Mouse (Mus musculus) CH12.LX (cell line): ENCODE results near the gene Lmo7. TPM values are rescaled to one million over a fixed set of nuclear protein-coding genes. Genes with fewer than 3 reads are reported as not detected.

ENCODE experiments used
- DNase-seq: peaks from one replicate; pipeline ENCODE4 v3.0.0-alpha.2; 2013; ENCODE audit errors: extremely low read depth
- H3K27ac ChIP-seq: 2 replicates; pipeline ENCODE4 v1.5.1; 2012; ENCODE audit warnings: low read depth, mild to moderate bottlenecking, control low read depth, moderate library complexity; ENCODE audit not compliant: insufficient read depth
- H3K27me3 ChIP-seq: replicated peaks from 2 replicates; pipeline ENCODE3; 2012; ENCODE audit warnings: inconsistent platforms
- H3K36me3 ChIP-seq, 2 experiments: replicated peaks in 1 of 2; 2 replicates each; pipeline versions ENCODE3 to v1.6.1; 2012; ENCODE audit warnings: inconsistent platforms in 1 of 2, low read length in 1 of 2, mild to moderate bottlenecking in 1 of 2, mixed read lengths in 1 of 2, moderate library complexity in 1 of 2; ENCODE audit not compliant: control insufficient read depth in 1 of 2, insufficient read depth in 1 of 2
- H3K4me1 ChIP-seq, 2 experiments: 2 replicates each; pipeline ENCODE4 v1.6.1; 2012; ENCODE audit warnings: inconsistent platforms in 1 of 2, moderate library complexity in 1 of 2; ENCODE audit not compliant: insufficient read depth in 2 of 2, control insufficient read depth in 1 of 2
- H3K4me2 ChIP-seq: 2 replicates; pipeline ENCODE4 v1.6.1; 2012; ENCODE audit warnings: low read depth, mild to moderate bottlenecking, control low read depth; ENCODE audit not compliant: poor library complexity, insufficient read depth, severe bottlenecking
- H3K4me3 ChIP-seq, 3 experiments: fragments of 150-350 bp in 1 of 3; sonication (generic) in 1 of 3; replicated peaks in 1 of 3; 2 replicates each; pipeline versions ENCODE3 to v1.5.1; 2011 to 2012; ENCODE audit warnings: low read depth in 2 of 3, low read length in 2 of 3, mild to moderate bottlenecking in 2 of 3, moderate library complexity in 2 of 3, control low read depth in 1 of 3, improper control_type of control experiment in 1 of 3, inconsistent platforms in 1 of 3, mixed read lengths in 1 of 3; ENCODE audit not compliant: poor library complexity in 1 of 3
- H3K79me2 ChIP-seq: replicated peaks from 2 replicates; pipeline ENCODE4 v1.6.1; 2012; ENCODE audit warnings: mild to moderate bottlenecking, moderate library complexity; ENCODE audit not compliant: control insufficient read depth, poor library complexity, insufficient read depth, severe bottlenecking; ENCODE audit errors: extremely low read depth
- H3K9ac ChIP-seq: 2 replicates; pipeline ENCODE4 v1.6.1; 2012; ENCODE audit warnings: low read depth, mild to moderate bottlenecking, control low read depth, moderate library complexity; ENCODE audit not compliant: insufficient read depth
- H3K9me3 ChIP-seq: replicated peaks from 2 replicates; pipeline ENCODE3; 2012; ENCODE audit warnings: low read length, inconsistent platforms, mixed read lengths
- BHLHE40 ChIP-seq: IDR thresholded peaks from 2 replicates; pipeline ENCODE4 v1.6.1; 2011; ENCODE audit warnings: mild to moderate bottlenecking, low read depth, low read length, improper control_type of control experiment
- CTCF ChIP-seq, 2 experiments: IDR thresholded peaks in 1 of 2; conservative IDR thresholded peaks in 1 of 2; 2 replicates each; pipeline ENCODE4 v1.5.1; 2011 to 2012; ENCODE audit warnings: low read depth in 2 of 2, low read length in 2 of 2, improper control_type of control experiment in 1 of 2, inconsistent platforms in 1 of 2, mild to moderate bottlenecking in 1 of 2, moderate library complexity in 1 of 2
- ELF1 ChIP-seq: IDR thresholded peaks from 2 replicates; pipeline ENCODE4 v1.6.1; 2014; ENCODE audit warnings: low read depth, mild to moderate bottlenecking, inconsistent platforms, low read length, improper control_type of control experiment
- HCFC1 ChIP-seq: IDR thresholded peaks from 2 replicates; pipeline ENCODE4 v1.6.1; 2012; ENCODE audit warnings: low read depth, mild to moderate bottlenecking, inconsistent platforms, low read length, improper control_type of control experiment
- IRF4 ChIP-seq: IDR thresholded peaks from 2 replicates; pipeline ENCODE4 v1.6.1; 2014; ENCODE audit warnings: low read depth, mild to moderate bottlenecking, inconsistent platforms, low read length, improper control_type of control experiment
- JUND ChIP-seq: conservative IDR thresholded peaks from 2 replicates; pipeline ENCODE4 v1.6.1; 2011; ENCODE audit warnings: low read depth, low read length, improper control_type of control experiment
- KAT2A ChIP-seq: IDR thresholded peaks from 2 replicates; pipeline ENCODE4 v1.6.1; 2012; ENCODE audit warnings: low read length, improper control_type of control experiment, inconsistent platforms; ENCODE audit not compliant: insufficient replicate concordance
- MAFK ChIP-seq: IDR thresholded peaks from 2 replicates; pipeline ENCODE4 v1.6.1; 2011; ENCODE audit warnings: low read length, improper control_type of control experiment; ENCODE audit not compliant: insufficient replicate concordance
- MAX ChIP-seq: IDR thresholded peaks from 2 replicates; pipeline ENCODE4 v1.6.1; 2011; ENCODE audit warnings: low read length, improper control_type of control experiment
- MAZ ChIP-seq: IDR thresholded peaks from 2 replicates; pipeline ENCODE4 v1.6.1; 2012; ENCODE audit warnings: low read depth, mild to moderate bottlenecking, inconsistent platforms, low read length, improper control_type of control experiment, moderate library complexity
- MEF2A ChIP-seq: IDR thresholded peaks from 2 replicates; pipeline ENCODE4 v1.6.1; 2014; ENCODE audit warnings: low read depth, mild to moderate bottlenecking, inconsistent platforms, low read length, improper control_type of control experiment, borderline replicate concordance
- MXI1 ChIP-seq: IDR thresholded peaks from 2 replicates; pipeline ENCODE4 v1.6.1; 2011; ENCODE audit warnings: mild to moderate bottlenecking, low read depth, low read length, improper control_type of control experiment
- NELFE ChIP-seq: IDR thresholded peaks from 2 replicates; pipeline ENCODE4 v1.6.1; 2011; ENCODE audit warnings: low read depth, low read length, improper control_type of control experiment
- POLR2A ChIP-seq: IDR thresholded peaks from 2 replicates; pipeline ENCODE4 v1.6.1; 2011; ENCODE audit warnings: low read depth, mild to moderate bottlenecking, improper control_type of control experiment, low read length
- POLR2AphosphoS2 ChIP-seq: IDR thresholded peaks from 2 replicates; pipeline ENCODE4 v1.6.1; 2011; ENCODE audit warnings: low read depth, low read length, improper control_type of control experiment
- RAD21 ChIP-seq: IDR thresholded peaks from 2 replicates; pipeline ENCODE4 v1.6.1; 2011; ENCODE audit warnings: low read depth, mild to moderate bottlenecking, low read length, improper control_type of control experiment, moderate library complexity
- SIN3A ChIP-seq: IDR thresholded peaks from 2 replicates; pipeline ENCODE4 v1.6.1; 2012; ENCODE audit warnings: low read length, improper control_type of control experiment, inconsistent platforms
- SMC3 ChIP-seq: IDR thresholded peaks from 2 replicates; pipeline ENCODE4 v1.6.1; 2011; ENCODE audit warnings: low read depth, low read length, improper control_type of control experiment
- TBP ChIP-seq: conservative IDR thresholded peaks from 2 replicates; pipeline ENCODE4 v1.6.1; 2011; ENCODE audit warnings: low read depth, low read length, improper control_type of control experiment
- TCF12 ChIP-seq: IDR thresholded peaks from 2 replicates; pipeline ENCODE4 v1.6.1; 2014; ENCODE audit warnings: low read depth, mild to moderate bottlenecking, inconsistent platforms, low read length, improper control_type of control experiment
- UBTF ChIP-seq: IDR thresholded peaks from 2 replicates; pipeline ENCODE4 v1.6.1; 2012; ENCODE audit warnings: low read depth, mild to moderate bottlenecking, inconsistent platforms, low read length, improper control_type of control experiment, moderate library complexity
- ZNF384 ChIP-seq: IDR thresholded peaks from 2 replicates; pipeline ENCODE4 v1.6.1; 2012; ENCODE audit warnings: low read depth, low read length, improper control_type of control experiment, inconsistent platforms
- dilution Hi-C: fragments of 300-500 bp; cut with MboI; formaldehyde crosslinking; loops from 2 replicates; pipeline ENCODE4 v1.14.3; 2020; ENCODE audit warnings: low sequenced_read_pairs; ENCODE audit not compliant: extremely low pct_unique_long_range_greater_than_20kb, extremely low pct_ligation_motif_present
- in situ Hi-C: fragments of 300-500 bp; cut with MboI; formaldehyde crosslinking; loops from 3 replicates; pipeline ENCODE4 v1.14.3; 2019; ENCODE audit warnings: low sequenced_read_pairs, low pct_ligation_motif_present, low pct_unique_long_range_greater_than_20kb, mixed read lengths
- polyA plus RNA-seq: library from polyadenylated mRNA; unstranded; fragments of >175 nt; gene quantifications from 2 replicates; pipeline ENCODE4 v1.2.1, GENCODE M21; 2012; ENCODE audit warnings: low read depth; ENCODE audit not compliant: insufficient read length
- total RNA-seq, 2 experiments: library from RNA; depleted of rRNA; stranded (reverse); fragments of 300-350 nt in 1 of 2; fragments of >200 nt in 1 of 2; gene quantifications; 2 replicates each; pipeline ENCODE4 v1.2.3; 2012 to 2014

Lmo7 gene
- total and polyA plus RNA-seq, 3 experiments: 5.0 to 11.9 (median 8.3) TPM

DNA sequence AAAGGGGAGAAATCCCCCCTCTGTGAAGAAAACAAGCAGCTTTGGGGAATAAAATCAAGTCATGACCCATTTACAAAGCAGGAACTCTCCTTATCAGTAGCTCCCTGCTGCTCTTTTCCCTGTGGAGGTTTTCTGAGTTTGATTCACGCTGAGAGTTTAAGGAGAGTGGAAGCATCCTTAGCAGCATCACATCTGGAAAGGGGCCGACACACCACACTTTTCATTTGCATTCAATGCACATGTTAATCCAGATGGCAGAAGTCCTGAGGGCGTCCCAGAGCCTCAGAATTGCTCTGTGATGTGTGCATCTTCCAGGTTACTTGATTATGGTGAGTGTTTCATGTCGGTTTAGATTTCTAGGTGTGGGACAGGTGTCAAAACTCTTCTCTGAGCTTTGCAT is 25.7 kb downstream of the Lmo7 start:
- Histone ChIP-seq H3K4me2 (no peak overlapping the region), H3K4me3 (no peak overlapping the region), H3K9ac (no peak overlapping the region), H3K79me2 (no peaks in the 10 kb centered on the region), H3K27ac (no peak overlapping the region), H3K9me3 (no peaks in the 10 kb centered on the region), H3K36me3 (peaks cover 0 to 3% of the 10 kb centered on the region in 2 experiments), H3K4me1 (no peaks in the 10 kb centered on the region), H3K27me3 (no peaks in the 10 kb centered on the region)
- in situ Hi-C loops (no loop called here), dilution Hi-C loops (no loop called here)
- TF ChIP-seq NELFE (no peak), TBP (no peak), SMC3 (no peak), MXI1 (no peak), SIN3A (no peak), JUND (no peak)
- DNase-seq: no peak

DNA sequence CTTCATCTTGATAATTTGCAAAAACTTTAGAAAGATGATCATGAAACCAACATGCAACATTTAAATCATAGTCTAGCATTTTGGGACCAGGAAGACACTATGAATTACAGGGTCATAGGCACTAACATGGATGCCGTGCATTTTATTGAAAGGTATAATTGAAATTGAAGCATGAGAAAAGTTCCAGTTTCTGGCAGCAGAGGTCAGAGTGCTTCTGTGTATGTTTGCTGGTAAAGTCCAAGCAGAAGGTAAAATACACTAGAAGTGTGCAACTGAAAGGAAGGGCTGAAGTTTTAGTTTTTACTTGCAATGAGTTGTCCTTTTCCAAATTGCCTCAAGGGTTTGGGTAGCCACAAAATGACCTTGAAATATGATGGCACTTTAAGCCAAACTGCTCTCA is 32.5 kb downstream of the Lmo7 start:
- TF ChIP-seq IRF4: no peak
- TF ChIP-seq SMC3: peak; percentile 37; the same call in 1 of the 2 replicates
- peak in 1 of 2 experiments; percentile 51; a peak in 1 of 4 replicates for TF ChIP-seq CTCF (conservative IDR thresholded peaks at IDR 0.05 in 1 of 2, IDR thresholded peaks at IDR 0.05 in 1 of 2; ENCODE audit: low read depth in 2 of 2, low read length in 2 of 2)
- TF ChIP-seq RAD21: peak; percentile 47
- TF ChIP-seq MAX: no peak
- no peak overlapping the region for H3K9ac ChIP-seq
- dilution Hi-C loops (no loop called here), in situ Hi-C loops (no loop called here)
- H3K27me3 ChIP-seq: no peaks in the 10 kb centered on the region
- no peaks in the 10 kb centered on the region for H3K79me2 ChIP-seq
- no peak overlapping the region for H3K4me3 ChIP-seq
- no peak overlapping the region for H3K27ac ChIP-seq
- no peaks in the 10 kb centered on the region for H3K36me3 ChIP-seq
- no peaks in the 10 kb centered on the region for H3K9me3 ChIP-seq
- no peak overlapping the region for H3K4me2 ChIP-seq
- DNase-seq: peak; percentile 24
- H3K4me1 ChIP-seq: no peaks in the 10 kb centered on the region

DNA sequence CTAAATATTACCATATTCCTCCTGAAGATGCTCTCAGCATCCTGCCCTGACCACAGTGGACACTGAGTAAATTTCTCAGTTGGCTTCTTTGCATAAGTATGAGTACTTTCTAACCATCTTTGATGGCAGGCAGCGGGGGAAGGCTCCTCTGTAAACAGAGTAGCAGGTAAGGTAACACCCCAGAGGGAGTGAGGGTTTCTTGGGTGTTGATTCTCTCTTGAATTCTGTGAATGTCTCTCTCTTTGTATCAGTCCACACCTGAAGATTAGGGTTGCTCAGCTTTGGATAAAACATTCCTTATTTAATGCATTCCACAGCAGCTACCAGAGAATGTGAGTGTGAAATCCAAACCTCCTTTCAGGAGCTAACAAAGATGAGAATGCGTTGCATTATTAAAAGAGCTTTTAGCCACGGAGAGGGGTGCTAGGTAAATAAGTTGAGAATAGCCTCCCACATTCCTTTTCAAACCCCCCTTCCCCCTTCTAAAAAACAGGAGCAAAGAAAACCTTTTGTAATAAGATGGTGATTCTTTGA is 34.1 kb downstream of the Lmo7 start:
- no peak overlapping the region for H3K9ac ChIP-seq
- dilution Hi-C loops: no loop called here
- H3K27ac ChIP-seq: no peak overlapping the region
- in situ Hi-C loops: no loop called here
- no peaks in the 10 kb centered on the region for H3K79me2 ChIP-seq
- no peaks in the 10 kb centered on the region for H3K4me1 ChIP-seq
- TF ChIP-seq ZNF384 (no peak), TCF12 (no peak), POLR2A (no peak), UBTF (no peak), POLR2AphosphoS2 (no peak), JUND (no peak), MAZ (no peak), CTCF (conservative IDR thresholded peaks at IDR 0.05 in 1 of 2, IDR thresholded peaks at IDR 0.05 in 1 of 2; ENCODE audit: low read depth in 2 of 2, low read length in 2 of 2) (no peak), MEF2A (no peak), MAFK (no peak), MAX (no peak), HCFC1 (no peak), KAT2A (no peak), BHLHE40 (no peak), TBP (no peak), ELF1 (no peak)
- TF ChIP-seq, all 38 proteins: peak for 0
- H3K27me3 ChIP-seq: no peaks in the 10 kb centered on the region
- DNase-seq: no peak
- no peaks in the 10 kb centered on the region for H3K9me3 ChIP-seq
- H3K36me3 ChIP-seq: no peaks in the 10 kb centered on the region
- H3K4me3 ChIP-seq: no peak overlapping the region
- no peak overlapping the region for H3K4me2 ChIP-seq
